Mouse (Mus musculus) neural tube, embryonic 12.5 days (tissue): ENCODE results near the gene Gm20388. TPM values are rescaled to one million over a fixed set of nuclear protein-coding genes. Genes with fewer than 3 reads are reported as not detected.

Experiments used
- ATAC-seq: fragments of 200-750 bp; cut with Nextera tagmentation; 2 replicates; pipeline ENCODE4 v1.8.0; 2017; ENCODE audit warnings: low read depth, mild to moderate bottlenecking, moderate TSS enrichment, moderate library complexity; ENCODE audit not compliant: low FRiP score
- H3K27ac ChIP-seq: fragments of 300-500 bp; sonication (generic); 2 replicates; pipeline ENCODE4 v1.5.1; 2016
- H3K27me3 ChIP-seq: fragments of 300-500 bp; sonication (generic); replicated peaks from 2 replicates; pipeline ENCODE4 v1.6.1; 2016; ENCODE audit warnings: mild to moderate bottlenecking
- H3K36me3 ChIP-seq: fragments of 300-500 bp; sonication (generic); 2 replicates; pipeline ENCODE4 v1.6.1; 2016; ENCODE audit warnings: mild to moderate bottlenecking
- H3K4me1 ChIP-seq: fragments of 300-500 bp; sonication (generic); 2 replicates; pipeline ENCODE4 v1.6.1; 2016
- H3K4me2 ChIP-seq: fragments of 300-500 bp; sonication (generic); replicated peaks from 2 replicates; pipeline ENCODE4 v1.6.1; 2016; ENCODE audit warnings: mild to moderate bottlenecking
- H3K4me3 ChIP-seq: fragments of 300-500 bp; sonication (generic); 2 replicates; pipeline ENCODE4 v1.5.1; 2016
- H3K9ac ChIP-seq: fragments of 300-500 bp; sonication (generic); 2 replicates; pipeline ENCODE4 v1.6.1; 2016; ENCODE audit warnings: mild to moderate bottlenecking
- H3K9me3 ChIP-seq: fragments of 300-500 bp; sonication (generic); 2 replicates; pipeline ENCODE4 v1.6.1; 2016; ENCODE audit warnings: mild to moderate bottlenecking
- WGBS: fragments of 180-500 bp; shearing (Covaris S2); methylation state at CpG from one replicate; pipeline ENCODE4 v1.1.7; 2016; 5-methylcytosine and 5-hydroxymethylcytosine counted together
- polyA plus RNA-seq: library from polyadenylated mRNA; unstranded; fragments of >200 nt; fragmentation: Nextera tagmentation; extraction: Ambion mirVana; gene quantifications from 2 replicates; pipeline ENCODE4 v1.2.1, GENCODE M21; 2016

Gene Gm20388
- polyA plus RNA-seq, 1 experiment from 2014 or later: not detected

GRCm38 (mm10) chr8:122680171-122680570 lies 2769.5 kb downstream of the Gm20388 start:
- Histone ChIP-seq H3K27me3 (peaks cover 53% of the 10 kb centered on the region), H3K4me3 (no peak overlapping the region), H3K36me3 (no peaks in the 10 kb centered on the region), H3K27ac (no peak overlapping the region), H3K4me1 (peaks cover 35% of the 10 kb centered on the region), H3K9me3 (no peaks in the 10 kb centered on the region), H3K9ac (no peak overlapping the region), H3K4me2 (peak overlapping the region; percentile 88; the same call in 1 of the 2 replicates)
- no peak for ATAC-seq
- 28% methylated on average over 7 of the region's 7 CpGs for WGBS

GRCm38 (mm10) chr8:122682820-122683219 lies 2772.2 kb downstream of the Gm20388 start:
- ATAC-seq: no peak
- Histone ChIP-seq H3K27ac (no peak overlapping the region), H3K36me3 (no peaks in the 10 kb centered on the region), H3K9me3 (no peaks in the 10 kb centered on the region), H3K27me3 (peaks cover 36% of the 10 kb centered on the region), H3K9ac (no peak overlapping the region), H3K4me3 (no peak overlapping the region), H3K4me2 (no peak overlapping the region), H3K4me1 (peaks cover 19% of the 10 kb centered on the region)
- WGBS: 91% methylated on average over 11 of the region's 11 CpGs

- WGBS: 68% methylated on average over 19 of the region's 19 CpGs
- H3K4me2 ChIP-seq: no peak overlapping the region
- no peak overlapping the region for H3K27ac ChIP-seq
- H3K4me3 ChIP-seq: no peak overlapping the region
- H3K36me3 ChIP-seq: no peaks in the 10 kb centered on the region
- H3K4me1 ChIP-seq: peaks cover 3% of the 10 kb centered on the region; the same call in 1 of the 2 replicates
- ATAC-seq: no peak
- H3K9ac ChIP-seq: no peak overlapping the region
- H3K27me3 ChIP-seq: peaks cover 20% of the 10 kb centered on the region
- H3K9me3 ChIP-seq: no peaks in the 10 kb centered on the region
Observed at GRCm38 (mm10) chr8:122685097-122685861, 2774.6 kb downstream of the Gm20388 start.

- Histone ChIP-seq H3K27ac (no peak overlapping the region), H3K4me3 (no peak overlapping the region), H3K27me3 (peaks cover 12% of the 10 kb centered on the region), H3K4me2 (no peak overlapping the region), H3K36me3 (no peaks in the 10 kb centered on the region), H3K4me1 (no peaks in the 10 kb centered on the region), H3K9ac (no peak overlapping the region), H3K9me3 (no peaks in the 10 kb centered on the region)
- ATAC-seq: no peak
- WGBS: 66% methylated on average over 9 of the region's 9 CpGs
Observed at GRCm38 (mm10) chr8:122686879-122687278, 2776.2 kb downstream of the Gm20388 start.

GRCm38 (mm10) chr8:122689315-122689714 lies 2778.7 kb downstream of the Gm20388 start:
- Histone ChIP-seq H3K27ac (no peak overlapping the region), H3K4me3 (no peak overlapping the region), H3K36me3 (no peaks in the 10 kb centered on the region), H3K27me3 (0 out of 2 replicates have a peak, but pooled peaks cover 5% of the 10 kb centered on the region), H3K4me2 (no peak overlapping the region), H3K9ac (no peak overlapping the region), H3K4me1 (no peaks in the 10 kb centered on the region), H3K9me3 (no peaks in the 10 kb centered on the region)
- ATAC-seq: no peak
- 94% methylated on average over 1 of the region's 1 CpGs for WGBS

GRCm38 (mm10) chr8:122691018-122691417 lies 2780.4 kb downstream of the Gm20388 start:
- Histone ChIP-seq H3K4me1 (no peaks in the 10 kb centered on the region), H3K9ac (no peak overlapping the region), H3K27ac (no peak overlapping the region), H3K9me3 (no peaks in the 10 kb centered on the region), H3K4me2 (no peak overlapping the region), H3K27me3 (no peaks in the 10 kb centered on the region), H3K4me3 (no peak overlapping the region), H3K36me3 (no peaks in the 10 kb centered on the region)
- no peak for ATAC-seq
- 79% methylated on average over 6 of the region's 6 CpGs for WGBS

- Histone ChIP-seq H3K4me3 (no peak overlapping the region), H3K9me3 (no peaks in the 10 kb centered on the region), H3K9ac (no peak overlapping the region), H3K4me1 (no peaks in the 10 kb centered on the region), H3K36me3 (no peaks in the 10 kb centered on the region), H3K27me3 (no peaks in the 10 kb centered on the region), H3K27ac (no peak overlapping the region), H3K4me2 (no peak overlapping the region)
- ATAC-seq: no peak
- WGBS: 77% methylated on average over 8 of the region's 8 CpGs
Observed at GRCm38 (mm10) chr8:122692152-122692551, 2781.5 kb downstream of the Gm20388 start.

- Histone ChIP-seq H3K27ac (no peak overlapping the region), H3K9ac (no peak overlapping the region), H3K9me3 (no peaks in the 10 kb centered on the region), H3K4me1 (peaks cover 9% of the 10 kb centered on the region; the same call in 1 of the 2 replicates), H3K4me2 (no peak overlapping the region), H3K4me3 (no peak overlapping the region), H3K36me3 (no peaks in the 10 kb centered on the region), H3K27me3 (no peaks in the 10 kb centered on the region)
- no peak for ATAC-seq
- WGBS: 66% methylated on average over 7 of the region's 7 CpGs
Observed at GRCm38 (mm10) chr8:122695438-122696042, 2784.9 kb downstream of the Gm20388 start.

- WGBS: 82% methylated on average over 3 of the region's 3 CpGs
- peaks cover 9% of the 10 kb centered on the region; the same call in 1 of the 2 replicates for H3K4me1 ChIP-seq
- ATAC-seq: no peak
Observed at GRCm38 (mm10) chr8:122697181-122697581, 2786.5 kb downstream of the Gm20388 start.

GRCm38 (mm10) chr8:122697586-122697985 lies 2786.9 kb downstream of the Gm20388 start:
- H3K36me3 ChIP-seq: no peaks in the 10 kb centered on the region
- WGBS: 80% methylated on average over 6 of the region's 6 CpGs
- H3K9ac ChIP-seq: no peak overlapping the region
- H3K27me3 ChIP-seq: no peaks in the 10 kb centered on the region
- 0 out of 2 replicates have a peak overlapping the region, but pooled peaks have one; percentile 8 for H3K4me2 ChIP-seq
- peaks cover 9% of the 10 kb centered on the region; the same call in 1 of the 2 replicates for H3K4me1 ChIP-seq
- ATAC-seq: no peak
- H3K4me3 ChIP-seq: no peak overlapping the region
- H3K27ac ChIP-seq: no peak overlapping the region
- no peaks in the 10 kb centered on the region for H3K9me3 ChIP-seq

More at GRCm38 (mm10) chr8:122697181-122697581, 2786.5 kb downstream of the Gm20388 start:
- Histone ChIP-seq H3K27me3 (no peaks in the 10 kb centered on the region), H3K9ac (no peak overlapping the region), H3K9me3 (no peaks in the 10 kb centered on the region), H3K36me3 (no peaks in the 10 kb centered on the region), H3K27ac (no peak overlapping the region), H3K4me3 (no peak overlapping the region), H3K4me2 (no peak overlapping the region)

- WGBS: 83% methylated on average over 5 of the region's 5 CpGs
- no peak overlapping the region for H3K9ac ChIP-seq
Observed at GRCm38 (mm10) chr8:122698254-122698768, 2787.7 kb downstream of the Gm20388 start.

GRCm38 (mm10) chr8:122699005-122699492 lies 2788.4 kb downstream of the Gm20388 start, which contains the start of gene Cbfa2t3:
TSS of gene Cbfa2t3 (minus strand) at chr8:122699109.
- no peak for ATAC-seq
- no peak within 1 kb of the TSS for H3K9ac ChIP-seq
- H3K36me3 ChIP-seq: no peaks in the 10 kb centered on the region
- peaks cover 9% of the 10 kb centered on the region; the same call in 1 of the 2 replicates for H3K4me1 ChIP-seq
- H3K4me3 ChIP-seq: no peak within 1 kb of the TSS
- H3K4me2 ChIP-seq: 0 out of 2 replicates have a peak within 1 kb of the TSS, but pooled peaks have one; percentile 8
- no peaks in the 10 kb centered on the region for H3K27me3 ChIP-seq
- 59% methylated on average over 13 of the region's 13 CpGs for WGBS
- H3K27ac ChIP-seq: no peak within 1 kb of the TSS
- H3K9me3 ChIP-seq: no peaks in the 10 kb centered on the region

More at GRCm38 (mm10) chr8:122698254-122698768, 2787.7 kb downstream of the Gm20388 start:
- Histone ChIP-seq H3K27ac (no peak overlapping the region), H3K27me3 (no peaks in the 10 kb centered on the region), H3K4me2 (0 out of 2 replicates have a peak overlapping the region, but pooled peaks have one; percentile 8), H3K4me1 (peaks cover 9% of the 10 kb centered on the region; the same call in 1 of the 2 replicates), H3K36me3 (no peaks in the 10 kb centered on the region), H3K4me3 (no peak overlapping the region), H3K9me3 (no peaks in the 10 kb centered on the region)
- ATAC-seq: no peak
